Mouse (Mus musculus) forebrain, embryonic 11.5 days (tissue): ENCODE measurements around the gene Gm11733. TPM values are rescaled to one million over a fixed set of nuclear protein-coding genes. Genes with fewer than 3 reads are reported as not detected.

Source experiments
- ATAC-seq: fragments of 200-750 bp; cut with Nextera tagmentation; replicated peaks from 2 replicates; pipeline ENCODE4 v1.8.0; 2017; ENCODE audit warnings: moderate TSS enrichment; ENCODE audit not compliant: low FRiP score
- DNase-seq: peaks from one replicate; pipeline ENCODE4 v3.0.0-alpha.2; 2017; ENCODE audit warnings: low spot score
- H3K27ac ChIP-seq: fragments of 300-500 bp; sonication (generic); 2 replicates; pipeline ENCODE4 v1.5.1; 2014; ENCODE audit warnings: low read depth, low read length
- H3K27me3 ChIP-seq: fragments of 300-500 bp; sonication (generic); 2 replicates; pipeline ENCODE4 v1.6.1; 2014; ENCODE audit warnings: mild to moderate bottlenecking, low read length, mixed read lengths; ENCODE audit not compliant: control insufficient read depth, insufficient read depth
- H3K36me3 ChIP-seq: fragments of 300-500 bp; sonication (generic); 2 replicates; pipeline ENCODE4 v1.6.1; 2014; ENCODE audit warnings: mild to moderate bottlenecking, low read length, moderate library complexity, mixed read lengths; ENCODE audit not compliant: control insufficient read depth, insufficient read depth
- H3K4me1 ChIP-seq: fragments of 300-500 bp; sonication (generic); replicated peaks from 2 replicates; pipeline ENCODE4 v1.6.1; 2014; ENCODE audit warnings: low read length, mixed read lengths; ENCODE audit not compliant: control insufficient read depth, insufficient read depth
- H3K4me2 ChIP-seq: fragments of 300-500 bp; sonication (generic); 2 replicates; pipeline ENCODE4 v1.6.1; 2014; ENCODE audit warnings: low read depth, mild to moderate bottlenecking, low read length, moderate library complexity, mixed read lengths; ENCODE audit not compliant: severe bottlenecking
- H3K4me3 ChIP-seq: fragments of 300-500 bp; sonication (generic); 2 replicates; pipeline ENCODE4 v1.5.1; 2014; ENCODE audit warnings: low read depth, low read length
- H3K9ac ChIP-seq: fragments of 300-500 bp; sonication (generic); 2 replicates; pipeline ENCODE4 v1.6.1; 2014; ENCODE audit warnings: low read length
- H3K9me3 ChIP-seq: fragments of 300-500 bp; sonication (generic); 2 replicates; pipeline ENCODE4 v1.6.1; 2016; ENCODE audit warnings: low read length, mixed read lengths; ENCODE audit not compliant: control insufficient read depth
- WGBS: fragments of 180-500 bp; shearing (Covaris S2); extraction: QIAGEN DNeasy Blood & Tissue Kit; methylation state at CpG from one replicate; pipeline ENCODE4 v1.1.7; 2014; 5-methylcytosine and 5-hydroxymethylcytosine counted together
- polyA plus RNA-seq: library from polyadenylated mRNA; unstranded; fragments of >200 nt; fragmentation: Nextera tagmentation; extraction: Ambion mirVana; gene quantifications from 2 replicates; pipeline ENCODE4 v1.2.1, GENCODE M21; 2014

The Gm11733 gene
- polyA plus RNA-seq, 1 experiment from 2014 or later: not detected

- no peak overlapping the region for H3K4me3 ChIP-seq
- H3K9me3 ChIP-seq: no peaks in the 10 kb centered on the region
- no peak overlapping the region for H3K9ac ChIP-seq
- no peaks in the 10 kb centered on the region for H3K27me3 ChIP-seq
- ATAC-seq: no peak
- DNase-seq: no peak
- H3K27ac ChIP-seq: no peak overlapping the region
- H3K4me1 ChIP-seq: peaks cover 10% of the 10 kb centered on the region
- H3K4me2 ChIP-seq: no peak overlapping the region
- WGBS: 71% methylated on average over 9 of the region's 9 CpGs
- no peaks in the 10 kb centered on the region for H3K36me3 ChIP-seq
These were observed 51.5 kb downstream of the Gm11733 start for GRCm38 (mm10) chr11:117535491-117536304.

GRCm38 (mm10) chr11:117536586-117536985 is 52.4 kb downstream of the Gm11733 start:
- Histone ChIP-seq H3K4me1 (peaks cover 19% of the 10 kb centered on the region), H3K9me3 (no peaks in the 10 kb centered on the region), H3K4me3 (no peak overlapping the region), H3K27me3 (no peaks in the 10 kb centered on the region), H3K27ac (no peak overlapping the region), H3K36me3 (no peaks in the 10 kb centered on the region), H3K9ac (no peak overlapping the region), H3K4me2 (no peak overlapping the region)
- DNase-seq: no peak
- WGBS: 51% methylated on average over 3 of the region's 3 CpGs
- ATAC-seq: no peak

Other genes with a start within 250 kb of the Gm11733 start
- 18.5 and 18.8 TPM in 2 replicates for gene Tnrc6c, start 169.9 kb downstream of the Gm11733 start, polyA plus RNA-seq